Mouse (Mus musculus) midbrain, embryonic 15.5 days (tissue): ENCODE data around the gene Doxl2. TPM values are rescaled to one million over a fixed set of nuclear protein-coding genes. Genes with fewer than 3 reads are reported as not detected.
"Not testable (repeated sequence)": the region's sequence is repeated elsewhere in the genome, so short reads cannot be mapped to it uniquely, and the experiment has no call there.

Experiments used
- ATAC-seq: fragments of 200-750 bp; cut with Nextera tagmentation; replicated peaks from 2 replicates; pipeline ENCODE4 v1.8.0; 2017; ENCODE audit warnings: moderate TSS enrichment
- H3K27ac ChIP-seq: fragments of 300-500 bp; sonication (generic); 2 replicates; pipeline ENCODE4 v1.5.1; 2015; ENCODE audit warnings: mild to moderate bottlenecking, inconsistent platforms
- H3K27me3 ChIP-seq: fragments of 300-500 bp; sonication (generic); replicated peaks from 2 replicates; pipeline ENCODE4 v1.6.1; 2015; ENCODE audit warnings: inconsistent platforms
- H3K36me3 ChIP-seq: fragments of 300-500 bp; sonication (generic); replicated peaks from 2 replicates; pipeline ENCODE4 v1.6.1; 2015; ENCODE audit warnings: inconsistent platforms
- H3K4me1 ChIP-seq: fragments of 300-500 bp; sonication (generic); 2 replicates; pipeline ENCODE4 v1.6.1; 2015; ENCODE audit warnings: inconsistent platforms
- H3K4me2 ChIP-seq: fragments of 300-500 bp; sonication (generic); 2 replicates; pipeline ENCODE4 v1.6.1; 2015; ENCODE audit warnings: inconsistent platforms, mild to moderate bottlenecking, moderate library complexity
- H3K4me3 ChIP-seq: fragments of 300-500 bp; sonication (generic); 2 replicates; pipeline ENCODE4 v1.5.1; 2015; ENCODE audit warnings: mild to moderate bottlenecking, inconsistent platforms
- H3K9ac ChIP-seq: fragments of 300-500 bp; sonication (generic); 2 replicates; pipeline ENCODE4 v1.6.1; 2015; ENCODE audit warnings: mild to moderate bottlenecking, inconsistent platforms
- H3K9me3 ChIP-seq: fragments of 300-500 bp; sonication (generic); 2 replicates; pipeline ENCODE4 v1.6.1; 2016; ENCODE audit warnings: inconsistent platforms
- WGBS: fragments of 180-500 bp; shearing (Covaris S2); methylation state at CpG from one replicate; pipeline ENCODE4 v1.1.7; 2015; ENCODE audit warnings: mixed read lengths; 5-methylcytosine and 5-hydroxymethylcytosine counted together
- polyA plus RNA-seq: library from polyadenylated mRNA; unstranded; fragments of >200 nt; fragmentation: Nextera tagmentation; extraction: Ambion mirVana; gene quantifications from 2 replicates; pipeline ENCODE4 v1.2.1, GENCODE M21; 2015

Doxl2 gene
- not detected in 2 replicates for polyA plus RNA-seq

DNA sequence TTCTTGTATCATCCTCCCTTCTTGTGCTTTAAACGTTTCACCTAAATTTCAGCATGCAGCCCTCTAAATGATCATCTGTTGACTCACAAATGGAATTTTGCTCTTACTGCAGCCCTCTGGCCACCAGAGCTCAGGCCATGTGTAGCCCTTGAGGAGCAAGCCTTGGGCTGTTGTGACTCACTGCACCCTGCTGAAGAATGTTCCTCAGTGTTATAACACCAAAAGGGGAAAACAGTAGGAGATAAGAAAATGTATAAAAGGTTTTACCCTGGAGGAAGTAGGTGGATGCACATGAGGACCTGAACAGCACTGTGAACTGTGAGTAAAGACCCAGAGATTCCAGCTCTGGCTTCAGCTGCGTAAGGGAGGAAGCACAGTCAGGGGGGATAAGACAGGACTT is at the start of gene Doxl2:
Gene Doxl2, plus strand, starts transcription at position 301 of the 400 bp plus-strand sequence.
- no peak within 1 kb of the TSS for H3K27ac ChIP-seq
- 84% methylated on average over 2 of the region's 2 CpGs for whole genome bisulfite sequencing
- H3K4me1 ChIP-seq: no peaks in the 10 kb centered on the region
- no peak within 1 kb of the TSS for H3K4me3 ChIP-seq
- ATAC-seq: no peak
- H3K36me3 ChIP-seq: no peaks in the 10 kb centered on the region
- no peaks in the 10 kb centered on the region for H3K27me3 ChIP-seq
- H3K4me2 ChIP-seq: no peak within 1 kb of the TSS
- H3K9ac ChIP-seq: no peak within 1 kb of the TSS
- H3K9me3 ChIP-seq: no peaks in the 10 kb centered on the region

DNA sequence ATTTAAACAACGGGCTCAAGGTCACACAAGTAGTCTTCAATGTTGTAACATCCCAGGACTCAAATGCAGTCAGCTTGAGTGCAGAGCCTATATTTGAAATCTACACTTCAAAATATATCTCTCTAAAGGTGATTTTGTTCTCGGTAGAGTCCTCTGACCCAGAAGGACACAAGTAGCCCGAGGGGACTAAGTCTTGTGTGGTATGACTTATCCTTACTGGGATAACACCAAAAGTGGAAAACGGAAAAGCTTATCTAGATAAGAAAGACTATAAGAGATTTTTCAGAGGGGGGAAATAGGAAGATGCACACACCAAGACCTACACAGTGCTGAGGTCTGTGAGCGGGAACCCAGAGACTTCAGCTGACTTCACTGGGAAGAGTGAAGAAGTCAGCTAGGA is 45.2 kb upstream of the Doxl2 start, which contains the start of gene 1600015I10Rik:
Gene 1600015I10Rik, plus strand, starts transcription at position 301 of the 400 bp plus-strand sequence.
- ATAC-seq: no peak
- H3K27me3 ChIP-seq: no peaks in the 10 kb centered on the region
- no peak within 1 kb of the TSS for H3K9ac ChIP-seq
- 94% methylated on average over 5 of the region's 5 CpGs for WGBS
- no peaks in the 10 kb centered on the region for H3K9me3 ChIP-seq
- no peak within 1 kb of the TSS for H3K4me3 ChIP-seq
- no peak within 1 kb of the TSS for H3K4me2 ChIP-seq
- H3K27ac ChIP-seq: no peak within 1 kb of the TSS
- H3K36me3 ChIP-seq: no peaks in the 10 kb centered on the region
- H3K4me1 ChIP-seq: no peaks in the 10 kb centered on the region

GRCm38 (mm10) chr6:48949596-48949995 is 25.2 kb upstream of the Doxl2 start:
- 68% methylated on average over 2 of the region's 2 CpGs for WGBS
- H3K27me3 ChIP-seq: no peaks in the 10 kb centered on the region

DNA sequence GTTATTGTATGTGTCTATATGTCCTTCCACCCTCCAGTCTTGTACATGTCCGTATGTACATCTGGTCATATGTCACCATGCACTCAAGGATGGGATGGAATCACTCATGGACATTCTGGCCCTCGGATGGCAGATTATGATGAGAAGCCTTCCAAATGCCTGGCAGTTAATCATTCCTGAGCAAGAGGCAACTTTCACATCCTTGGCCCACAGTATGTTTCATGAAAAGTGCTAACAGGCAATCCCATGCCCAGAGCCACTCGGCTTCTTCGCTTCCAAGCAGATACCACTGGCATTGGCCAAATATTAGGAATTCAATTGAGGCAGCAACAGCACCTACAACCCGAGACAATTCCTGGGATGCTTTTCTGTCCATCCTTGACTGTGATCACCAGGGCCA is 24.1 kb upstream of the Doxl2 start:
- no peaks in the 10 kb centered on the region for H3K9me3 ChIP-seq
- 87% methylated on average over 5 of the region's 5 CpGs for WGBS
- no peak overlapping the region for H3K4me2 ChIP-seq
- H3K4me1 ChIP-seq: no peaks in the 10 kb centered on the region
- no peaks in the 10 kb centered on the region for H3K36me3 ChIP-seq
- H3K4me3 ChIP-seq: no peak overlapping the region
- no peak overlapping the region for H3K9ac ChIP-seq
- no peak for ATAC-seq
- H3K27ac ChIP-seq: no peak overlapping the region
- no peaks in the 10 kb centered on the region for H3K27me3 ChIP-seq

More at GRCm38 (mm10) chr6:48949596-48949995, 25.2 kb upstream of the Doxl2 start:
- no peak overlapping the region for H3K27ac ChIP-seq
- no peaks in the 10 kb centered on the region for H3K9me3 ChIP-seq
- H3K4me3 ChIP-seq: no peak overlapping the region
- no peak for ATAC-seq
- no peak overlapping the region for H3K9ac ChIP-seq
- no peak overlapping the region for H3K4me2 ChIP-seq
- no peaks in the 10 kb centered on the region for H3K4me1 ChIP-seq
- no peaks in the 10 kb centered on the region for H3K36me3 ChIP-seq

GRCm38 (mm10) chr6:48951630-48952029 is 23.1 kb upstream of the Doxl2 start:
- Histone ChIP-seq H3K9ac (no peak overlapping the region), H3K4me2 (no peak overlapping the region), H3K9me3 (no peaks in the 10 kb centered on the region), H3K36me3 (no peaks in the 10 kb centered on the region), H3K27me3 (no peaks in the 10 kb centered on the region), H3K27ac (no peak overlapping the region), H3K4me3 (no peak overlapping the region), H3K4me1 (no peaks in the 10 kb centered on the region)
- no peak for ATAC-seq
- WGBS: 85% methylated on average over 6 of the region's 6 CpGs

GRCm38 (mm10) chr6:48953220-48953619 is 21.5 kb upstream of the Doxl2 start:
- Histone ChIP-seq H3K4me3 (no peak overlapping the region), H3K27me3 (no peaks in the 10 kb centered on the region), H3K36me3 (no peaks in the 10 kb centered on the region), H3K9me3 (no peaks in the 10 kb centered on the region), H3K9ac (no peak overlapping the region), H3K27ac (no peak overlapping the region), H3K4me2 (no peak overlapping the region), H3K4me1 (no peaks in the 10 kb centered on the region)
- ATAC-seq: no peak
- 87% methylated on average over 5 of the region's 5 CpGs for WGBS

DNA sequence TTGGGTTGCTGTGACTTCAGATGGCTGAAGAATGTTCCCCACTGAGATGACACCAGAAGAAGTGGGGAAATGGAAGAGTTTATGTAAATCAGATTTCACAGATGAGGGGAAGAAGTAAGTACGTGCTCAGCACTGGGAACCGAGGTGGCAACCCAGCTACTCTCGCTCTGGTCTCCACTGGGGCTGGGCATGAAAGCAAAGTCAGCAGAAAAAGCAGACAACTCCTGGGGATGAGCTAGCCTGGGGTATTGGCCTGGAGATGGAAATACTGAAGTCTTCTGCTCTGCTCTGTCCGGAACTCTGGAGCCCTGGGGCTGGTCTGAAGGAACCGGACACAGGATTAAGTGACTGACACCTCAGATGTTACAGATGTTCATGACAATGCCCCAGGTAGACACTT is 20.6 kb upstream of the Doxl2 start:
- H3K4me2 ChIP-seq: no peak overlapping the region
- no peaks in the 10 kb centered on the region for H3K36me3 ChIP-seq
- no peak overlapping the region for H3K27ac ChIP-seq
- H3K4me3 ChIP-seq: no peak overlapping the region
- WGBS: 82% methylated on average over 5 of the region's 5 CpGs
- no peaks in the 10 kb centered on the region for H3K9me3 ChIP-seq
- no peak overlapping the region for H3K9ac ChIP-seq
- no peaks in the 10 kb centered on the region for H3K27me3 ChIP-seq
- no peak for ATAC-seq
- H3K4me1 ChIP-seq: no peaks in the 10 kb centered on the region

DNA sequence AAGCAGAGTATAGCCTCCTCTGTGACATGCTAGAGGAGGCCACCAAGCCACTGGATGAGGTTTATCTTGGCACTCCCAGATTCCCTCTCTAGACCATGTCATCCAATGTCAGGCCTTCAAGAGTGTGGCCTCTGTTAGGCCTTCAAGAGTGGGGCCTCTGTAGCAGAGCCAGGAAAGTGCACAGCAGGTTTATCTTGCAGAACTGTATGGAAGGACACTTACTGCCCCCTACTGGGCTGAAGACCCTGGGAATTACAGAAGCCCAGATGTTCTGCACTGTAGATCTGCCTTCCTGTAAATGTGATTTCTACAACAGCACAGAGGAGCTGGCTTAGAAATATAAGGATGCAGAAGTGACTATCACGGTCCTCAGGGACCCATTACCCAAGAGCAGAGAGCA is 19.8 kb upstream of the Doxl2 start:
- WGBS: 53% methylated on average over 1 of the region's 1 CpGs
- Histone ChIP-seq H3K36me3 (no peaks in the 10 kb centered on the region), H3K4me3 (no peak overlapping the region), H3K4me2 (no peak overlapping the region), H3K4me1 (no peaks in the 10 kb centered on the region), H3K9me3 (no peaks in the 10 kb centered on the region), H3K9ac (no peak overlapping the region), H3K27me3 (no peaks in the 10 kb centered on the region), H3K27ac (no peak overlapping the region)
- ATAC-seq: no peak

DNA sequence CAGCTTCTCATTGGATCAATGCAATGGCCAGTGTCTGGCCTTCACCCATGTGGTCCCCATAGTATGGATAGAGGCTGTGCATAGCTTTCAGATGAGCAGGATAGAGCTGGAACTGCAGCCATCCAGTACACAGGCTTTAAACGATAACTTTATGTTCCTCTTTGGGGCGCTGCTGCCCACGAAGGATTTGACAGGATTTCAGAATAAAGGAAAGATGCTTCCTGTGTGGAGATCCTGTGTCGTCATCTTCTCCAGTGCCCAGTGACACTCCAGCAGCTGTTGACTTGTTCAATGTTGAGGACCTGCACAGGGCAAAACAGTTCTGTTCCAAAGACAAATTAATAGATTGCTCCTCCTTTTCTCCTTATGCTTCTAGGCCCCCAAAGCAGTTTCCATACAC is 18.0 kb upstream of the Doxl2 start:
- Histone ChIP-seq H3K4me3 (no peak overlapping the region), H3K9me3 (no peaks in the 10 kb centered on the region), H3K4me2 (no peak overlapping the region), H3K27me3 (no peaks in the 10 kb centered on the region), H3K9ac (no peak overlapping the region), H3K4me1 (no peaks in the 10 kb centered on the region), H3K27ac (no peak overlapping the region), H3K36me3 (no peaks in the 10 kb centered on the region)
- WGBS: 91% methylated on average over 4 of the region's 4 CpGs
- no peak for ATAC-seq

- no peak for ATAC-seq
- no peak overlapping the region for H3K27ac ChIP-seq
- no peaks in the 10 kb centered on the region for H3K36me3 ChIP-seq
- no peaks in the 10 kb centered on the region for H3K27me3 ChIP-seq
- H3K4me2 ChIP-seq: no peak overlapping the region
- no peak overlapping the region for H3K4me3 ChIP-seq
- WGBS: 63% methylated on average over 1 of the region's 1 CpGs
- no peaks in the 10 kb centered on the region for H3K4me1 ChIP-seq
- H3K9ac ChIP-seq: no peak overlapping the region
- H3K9me3 ChIP-seq: no peaks in the 10 kb centered on the region
Observed at GRCm38 (mm10) chr6:48958053-48958452, 16.7 kb upstream of the Doxl2 start.

GRCm38 (mm10) chr6:48959151-48959550 is 15.6 kb upstream of the Doxl2 start:
- not testable (repeated sequence) for H3K4me1 ChIP-seq, ATAC-seq, H3K4me2 ChIP-seq, H3K36me3 ChIP-seq, H3K27me3 ChIP-seq, H3K4me3 ChIP-seq, H3K9me3 ChIP-seq, H3K9ac ChIP-seq, H3K27ac ChIP-seq
- 33% methylated on average over 7 of the region's 7 CpGs for WGBS

GRCm38 (mm10) chr6:48966696-48967095 is 8.1 kb upstream of the Doxl2 start:
- H3K4me1 ChIP-seq, H3K9ac ChIP-seq, ATAC-seq, H3K9me3 ChIP-seq, H3K4me2 ChIP-seq, H3K36me3 ChIP-seq, H3K4me3 ChIP-seq, H3K27me3 ChIP-seq, H3K27ac ChIP-seq: not testable (repeated sequence)
- 93% methylated on average over 5 of the region's 5 CpGs for WGBS

DNA sequence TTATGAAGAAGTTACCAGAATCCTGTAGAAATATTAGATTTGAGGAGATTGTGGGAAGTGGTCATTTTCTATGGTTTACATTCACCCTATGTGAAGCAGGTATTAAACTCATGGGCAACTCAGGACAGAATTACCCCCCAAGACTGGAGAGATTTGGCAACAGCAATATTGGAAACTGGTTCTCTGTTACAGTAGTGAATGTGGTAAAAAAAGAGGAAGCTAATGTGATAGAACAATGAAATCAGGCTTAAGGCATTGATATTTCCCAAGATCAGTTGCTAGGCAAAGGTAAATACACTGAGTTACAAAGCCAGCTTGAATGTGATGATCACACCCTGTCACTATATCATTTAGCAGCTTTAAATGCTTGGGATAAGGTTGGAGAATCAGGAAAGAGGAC is 6.9 kb upstream of the Doxl2 start:
- Histone ChIP-seq H3K36me3 (no peaks in the 10 kb centered on the region), H3K27me3 (no peaks in the 10 kb centered on the region), H3K9me3 (no peaks in the 10 kb centered on the region), H3K4me3 (no peak overlapping the region), H3K9ac (no peak overlapping the region), H3K4me2 (no peak overlapping the region), H3K27ac (no peak overlapping the region), H3K4me1 (no peaks in the 10 kb centered on the region)
- no peak for ATAC-seq

DNA sequence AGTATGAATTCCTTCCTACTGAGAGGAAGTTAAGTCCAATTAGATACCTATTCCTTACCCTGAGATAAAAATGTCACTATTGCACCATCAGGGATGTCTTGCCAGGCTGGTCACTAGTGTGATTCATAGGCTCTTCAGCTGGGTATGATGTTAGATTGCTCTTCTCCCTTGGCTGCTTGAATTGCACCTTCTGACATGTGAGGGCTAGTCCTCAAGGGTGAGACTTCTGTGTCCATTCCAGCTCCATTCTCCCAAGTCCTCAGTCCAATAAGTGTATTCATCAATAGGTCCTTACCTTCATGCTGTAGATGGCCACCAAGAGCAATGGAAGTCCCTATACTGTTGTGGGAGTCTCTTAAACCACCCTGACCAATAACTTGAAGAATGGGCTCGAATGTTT is 4.9 kb downstream of the Doxl2 start:
- ATAC-seq: no peak
- H3K27ac ChIP-seq: no peak overlapping the region
- H3K9me3 ChIP-seq: no peaks in the 10 kb centered on the region
- no peaks in the 10 kb centered on the region for H3K4me1 ChIP-seq
- no peak overlapping the region for H3K4me3 ChIP-seq
- H3K27me3 ChIP-seq: no peaks in the 10 kb centered on the region
- H3K9ac ChIP-seq: no peak overlapping the region
- H3K36me3 ChIP-seq: no peaks in the 10 kb centered on the region
- 46% methylated on average over 1 of the region's 1 CpGs for WGBS
- no peak overlapping the region for H3K4me2 ChIP-seq
